Mouse (Mus musculus): ENCODE data around the gene Ptov1. TPM values are rescaled to one million over a fixed set of nuclear protein-coding genes. Genes with fewer than 3 reads are reported as not detected.

Gene Ptov1
- total and polyA plus RNA-seq, 2 experiments from 2014 or later: 498 to 513 TPM

GRCm38 (mm10) chr7:44836016-44836404, 33.6 kb downstream of the Ptov1 start:
- DNase-seq (no peak), ATAC-seq (no peak)
- no peak overlapping the region for H3K4me2 ChIP-seq (ENCODE audit: low read depth)
- 0 out of 2 replicates have a peak, but pooled peaks cover 8% of the 10 kb centered on the region for H3K27me3 ChIP-seq (ENCODE audit: insufficient read depth, low read length)
- TF ChIP-seq CTCF (IDR thresholded peaks at IDR 0.05; ENCODE audit: low read depth): no peak
- H3K9ac ChIP-seq: no peak overlapping the region
- peaks cover 8% of the 10 kb centered on the region; the same call in 1 of the 2 replicates for H3K4me1 ChIP-seq (ENCODE audit: insufficient read depth)
- 63% methylated on average over 3 of the region's 3 CpGs for WGBS
- no peak overlapping the region for H3K4me3 ChIP-seq (ENCODE audit: low read depth, low read length)
- H3K9me3 ChIP-seq (ENCODE audit: low read length): no peaks in the 10 kb centered on the region
- no peak overlapping the region for H3K27ac ChIP-seq (ENCODE audit: low read depth, low read length)
- H3K36me3 ChIP-seq (ENCODE audit: insufficient read depth): peaks cover 16% of the 10 kb centered on the region

GRCm38 (mm10) chr7:44835373-44836015, 34.1 kb downstream of the Ptov1 start:
- no peak overlapping the region for H3K9ac ChIP-seq
- H3K4me3 ChIP-seq (ENCODE audit: low read depth, low read length): no peak overlapping the region
- H3K27me3 ChIP-seq (ENCODE audit: insufficient read depth, low read length): 0 out of 2 replicates have a peak, but pooled peaks cover 5% of the 10 kb centered on the region
- H3K4me2 ChIP-seq (ENCODE audit: low read depth): no peak overlapping the region
- no peak for ATAC-seq
- TF ChIP-seq CTCF (IDR thresholded peaks at IDR 0.05; ENCODE audit: low read depth): no peak
- no peak for DNase-seq
- 91% methylated on average over 1 of the region's 1 CpGs for WGBS
- no peak overlapping the region for H3K27ac ChIP-seq (ENCODE audit: low read depth, low read length)
- no peaks in the 10 kb centered on the region for H3K9me3 ChIP-seq (ENCODE audit: low read length)
- H3K4me1 ChIP-seq (ENCODE audit: insufficient read depth): peaks cover 8% of the 10 kb centered on the region; the same call in 1 of the 2 replicates
- H3K36me3 ChIP-seq (ENCODE audit: insufficient read depth): peaks cover 16% of the 10 kb centered on the region

- DNase-seq (no peak), ATAC-seq (no peak)
- no peak overlapping the region for H3K27ac ChIP-seq (ENCODE audit: low read depth, low read length)
- no peaks in the 10 kb centered on the region for H3K4me1 ChIP-seq (ENCODE audit: insufficient read depth)
- H3K27me3 ChIP-seq (ENCODE audit: insufficient read depth, low read length): no peaks in the 10 kb centered on the region
- H3K9me3 ChIP-seq (ENCODE audit: low read length): no peaks in the 10 kb centered on the region
- no peak overlapping the region for H3K9ac ChIP-seq
- H3K4me2 ChIP-seq (ENCODE audit: low read depth): no peak overlapping the region
- no peak for TF ChIP-seq CTCF (IDR thresholded peaks at IDR 0.05; ENCODE audit: low read depth)
- 73% methylated on average over 4 of the region's 4 CpGs for WGBS
- H3K36me3 ChIP-seq (ENCODE audit: insufficient read depth): peaks cover 40% of the 10 kb centered on the region
- H3K4me3 ChIP-seq (ENCODE audit: low read depth, low read length): no peak overlapping the region
These were observed 36.8 kb downstream of the Ptov1 start for GRCm38 (mm10) chr7:44832763-44833162.

GRCm38 (mm10) chr7:44828706-44829105, 40.9 kb downstream of the Ptov1 start:
- no peak overlapping the region for H3K4me3 ChIP-seq (ENCODE audit: low read depth, low read length)
- no peaks in the 10 kb centered on the region for H3K9me3 ChIP-seq (ENCODE audit: low read length)
- TF ChIP-seq CTCF (IDR thresholded peaks at IDR 0.05; ENCODE audit: low read depth): no peak
- no peak overlapping the region for H3K27ac ChIP-seq (ENCODE audit: low read depth, low read length)
- no peak overlapping the region for H3K4me2 ChIP-seq (ENCODE audit: low read depth)
- H3K9ac ChIP-seq: no peak overlapping the region
- WGBS: 90% methylated on average over 5 of the region's 5 CpGs
- H3K27me3 ChIP-seq (ENCODE audit: insufficient read depth, low read length): no peaks in the 10 kb centered on the region
- DNase-seq (no peak), ATAC-seq (no peak)
- no peaks in the 10 kb centered on the region for H3K4me1 ChIP-seq (ENCODE audit: insufficient read depth)
- peaks cover 40% of the 10 kb centered on the region for H3K36me3 ChIP-seq (ENCODE audit: insufficient read depth)

- 80% methylated on average over 3 of the region's 3 CpGs for WGBS
- no peak for TF ChIP-seq CTCF (IDR thresholded peaks at IDR 0.05; ENCODE audit: low read depth)
- Histone ChIP-seq H3K4me2 (ENCODE audit: low read depth) (no peak overlapping the region), H3K27me3 (ENCODE audit: insufficient read depth, low read length) (no peaks in the 10 kb centered on the region), H3K9me3 (ENCODE audit: low read length) (no peaks in the 10 kb centered on the region), H3K4me1 (ENCODE audit: insufficient read depth) (no peaks in the 10 kb centered on the region), H3K27ac (ENCODE audit: low read depth, low read length) (no peak overlapping the region), H3K4me3 (ENCODE audit: low read depth, low read length) (no peak overlapping the region), H3K9ac (no peak overlapping the region), H3K36me3 (ENCODE audit: insufficient read depth) (peaks cover 37% of the 10 kb centered on the region)
- DNase-seq (no peak), ATAC-seq (no peak)
These were observed 42.8 kb downstream of the Ptov1 start for GRCm38 (mm10) chr7:44826771-44827170.

- Histone ChIP-seq H3K4me2 (ENCODE audit: low read depth) (no peak overlapping the region), H3K9ac (no peak overlapping the region), H3K9me3 (ENCODE audit: low read length) (no peaks in the 10 kb centered on the region), H3K36me3 (ENCODE audit: insufficient read depth) (peaks cover 18% of the 10 kb centered on the region), H3K27ac (ENCODE audit: low read depth, low read length) (no peak overlapping the region), H3K27me3 (ENCODE audit: insufficient read depth, low read length) (no peaks in the 10 kb centered on the region), H3K4me3 (ENCODE audit: low read depth, low read length) (no peak overlapping the region), H3K4me1 (ENCODE audit: insufficient read depth) (no peaks in the 10 kb centered on the region)
- DNase-seq (peak; percentile 88), ATAC-seq (peak; percentile 90)
- WGBS: 18% methylated on average over 3 of the region's 3 CpGs
- peak; percentile 95 for TF ChIP-seq CTCF (IDR thresholded peaks at IDR 0.05; ENCODE audit: low read depth)
These were observed 44.7 kb downstream of the Ptov1 start for GRCm38 (mm10) chr7:44824872-44825271.

- TF ChIP-seq CTCF (IDR thresholded peaks at IDR 0.05; ENCODE audit: low read depth): peak; percentile 46
- WGBS: 23% methylated on average over 7 of the region's 7 CpGs
- Histone ChIP-seq H3K27ac (ENCODE audit: low read depth, low read length) (no peak overlapping the region), H3K4me2 (ENCODE audit: low read depth) (no peak overlapping the region), H3K4me3 (ENCODE audit: low read depth, low read length) (no peak overlapping the region), H3K27me3 (ENCODE audit: insufficient read depth, low read length) (no peaks in the 10 kb centered on the region), H3K9ac (no peak overlapping the region), H3K4me1 (ENCODE audit: insufficient read depth) (0 out of 2 replicates have a peak, but pooled peaks cover 4% of the 10 kb centered on the region), H3K36me3 (ENCODE audit: insufficient read depth) (peaks cover 4% of the 10 kb centered on the region; the same call in 1 of the 2 replicates), H3K9me3 (ENCODE audit: low read length) (no peaks in the 10 kb centered on the region)
- DNase-seq: no peak
- no peak for ATAC-seq
These were observed 46.2 kb downstream of the Ptov1 start for GRCm38 (mm10) chr7:44823409-44823808.

Measured in forebrain, postnatal 0 days (tissue).